Mouse (Mus musculus) thymus, adult 2 months (tissue): ENCODE results near the gene Ddx10. TPM values are rescaled to one million over a fixed set of nuclear protein-coding genes. Genes with fewer than 3 reads are reported as not detected.
A peak's percentile ranks its signal among the peaks of the same experiment; 100 is the strongest.
"Not testable (repeated sequence)": the region's sequence is repeated elsewhere in the genome, so short reads cannot be mapped to it uniquely, and the experiment has no call there.

Experiments
- DNase-seq: peaks from one replicate; pipeline ENCODE4 v3.0.0; 2021
- H3K27ac ChIP-seq: fragments of 200-500 bp; 2 replicates; pipeline ENCODE4 v1.5.1; 2012; ENCODE audit warnings: low read length, control low read depth; ENCODE audit not compliant: control insufficient read depth, insufficient read depth
- H3K27me3 ChIP-seq: fragments of 200-500 bp; 2 replicates; pipeline ENCODE4 v1.6.1; 2012; ENCODE audit warnings: mild to moderate bottlenecking, low read length, moderate library complexity, mixed read lengths; ENCODE audit not compliant: control insufficient read depth, insufficient read depth
- H3K36me3 ChIP-seq: fragments of 200-500 bp; 2 replicates; pipeline ENCODE4 v1.6.1; 2012; ENCODE audit warnings: mild to moderate bottlenecking, low read length, moderate library complexity; ENCODE audit not compliant: control insufficient read depth, insufficient read depth
- H3K4me1 ChIP-seq: fragments of 200-500 bp; replicated peaks from 2 replicates; pipeline ENCODE4 v1.6.1; 2012; ENCODE audit warnings: low read length; ENCODE audit not compliant: control insufficient read depth, insufficient read depth
- H3K4me3 ChIP-seq: fragments of 200-500 bp; 2 replicates; pipeline ENCODE4 v1.5.1; 2012; ENCODE audit warnings: mild to moderate bottlenecking, low read length, control low read depth, moderate library complexity; ENCODE audit not compliant: control insufficient read depth, insufficient read depth
- CTCF ChIP-seq: fragments of 200-500 bp; IDR thresholded peaks from 2 replicates; pipeline ENCODE4 v1.5.1; 2012; ENCODE audit warnings: mild to moderate bottlenecking, control low read depth, low read length, moderate library complexity, borderline replicate concordance; ENCODE audit not compliant: control insufficient read depth, poor library complexity, insufficient read depth; ENCODE audit errors: extremely low read depth
- POLR2A ChIP-seq: fragments of 200-500 bp; IDR thresholded peaks from 2 replicates; pipeline ENCODE4 v1.6.1; 2012; ENCODE audit warnings: mild to moderate bottlenecking, low read length, control low read depth, moderate library complexity; ENCODE audit not compliant: control insufficient read depth, poor library complexity, insufficient read depth; ENCODE audit errors: extremely low read depth
- WGBS: fragments of 180-500 bp; shearing (Covaris S2); methylation state at CpG from one replicate; pipeline ENCODE4 v1.1.7; 2018; 5-methylcytosine and 5-hydroxymethylcytosine counted together
- polyA plus RNA-seq: library from polyadenylated mRNA; depleted of rRNA; stranded (reverse); fragments of >200 nt; gene quantifications from 2 replicates; pipeline ENCODE4 v1.2.3, GENCODE M21; 2012

The Ddx10 gene
- polyA plus RNA-seq, 1 experiment, result 3.7 TPM

DNA sequence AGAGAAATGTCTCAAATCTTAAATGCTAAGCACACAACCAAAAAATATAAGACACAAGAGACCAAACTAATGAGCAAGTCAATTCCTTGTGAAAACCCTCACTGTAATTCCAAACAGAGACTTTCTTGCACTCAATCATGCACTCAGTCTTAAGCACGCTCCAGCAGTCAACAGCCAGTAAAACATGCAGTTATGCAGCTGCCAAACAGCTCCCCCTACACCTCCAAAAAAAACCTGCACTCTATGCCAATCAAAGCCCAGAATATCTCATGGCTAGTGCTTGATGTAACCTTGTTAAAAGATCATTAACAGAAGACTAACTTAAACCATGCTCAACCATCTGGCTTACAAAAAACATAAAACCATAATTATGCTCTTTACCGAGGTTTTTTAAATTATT is 74.6 kb downstream of the Ddx10 start:
- TF ChIP-seq CTCF (no peak), POLR2A (no peak)
- H3K27ac ChIP-seq, result no peak overlapping the region
- no peaks in the 10 kb centered on the region for H3K27me3 ChIP-seq
- no peaks in the 10 kb centered on the region for H3K36me3 ChIP-seq
- DNase-seq, result peak; percentile 6
- no peaks in the 10 kb centered on the region for H3K4me1 ChIP-seq
- H3K4me3 ChIP-seq, result no peak overlapping the region
- 86% methylated on average over 2 of the region's 2 CpGs for WGBS

GRCm38 (mm10) chr9:53144266-53144665 is 103.6 kb downstream of the Ddx10 start:
- Histone ChIP-seq H3K27me3 (no peaks in the 10 kb centered on the region), H3K4me3 (no peak overlapping the region), H3K27ac (no peak overlapping the region), H3K36me3 (no peaks in the 10 kb centered on the region), H3K4me1 (no peaks in the 10 kb centered on the region)
- WGBS, result 56% methylated on average over 4 of the region's 4 CpGs
- DNase-seq, result peak; percentile 47
- TF ChIP-seq CTCF, result no peak
- TF ChIP-seq POLR2A, result no peak

DNA sequence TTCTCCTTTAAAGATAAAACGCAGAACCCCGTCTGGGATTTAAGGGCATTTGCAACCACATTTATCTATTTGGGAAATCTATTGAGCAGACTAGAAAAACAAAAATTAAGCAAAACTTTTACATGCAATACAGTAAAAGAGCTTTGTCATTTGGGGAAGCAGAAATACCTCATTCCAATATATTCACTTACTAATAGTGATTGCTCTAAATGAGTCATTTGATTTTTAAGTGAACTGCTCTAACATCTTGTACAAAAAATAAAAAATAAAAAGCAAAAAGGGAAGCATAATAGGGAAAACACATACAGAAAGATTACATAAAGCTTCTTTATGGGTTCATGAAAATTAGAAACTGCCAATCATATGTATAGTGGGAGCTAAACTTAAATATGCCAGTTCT is 104.3 kb downstream of the Ddx10 start:
- no peak for DNase-seq
- no peaks in the 10 kb centered on the region for H3K4me1 ChIP-seq
- 91% methylated on average over 2 of the region's 2 CpGs for WGBS
- no peak for TF ChIP-seq POLR2A
- no peaks in the 10 kb centered on the region for H3K36me3 ChIP-seq
- no peaks in the 10 kb centered on the region for H3K27me3 ChIP-seq
- H3K4me3 ChIP-seq, result no peak overlapping the region
- H3K27ac ChIP-seq, result no peak overlapping the region

DNA sequence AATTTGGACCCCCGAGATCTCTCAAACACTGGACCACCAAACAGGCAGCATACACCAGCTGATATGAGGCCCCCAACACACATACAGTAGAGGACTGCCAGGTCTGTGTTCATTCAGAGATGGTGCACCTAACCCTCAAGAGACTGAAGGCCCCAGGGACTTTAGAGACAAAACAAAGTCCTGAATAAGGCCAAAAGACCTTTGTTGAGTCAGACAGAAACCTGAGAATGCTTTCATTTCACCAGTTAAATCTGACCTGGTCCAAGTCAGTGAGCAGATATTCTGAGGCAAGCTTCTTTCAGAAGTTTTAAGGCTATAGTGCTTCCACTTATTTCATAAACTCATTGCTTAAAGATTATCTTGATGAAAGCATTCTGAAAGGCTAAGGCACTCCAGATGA is 105.4 kb downstream of the Ddx10 start:
- WGBS, result 97% methylated on average over 1 of the region's 1 CpGs
- not testable (repeated sequence) for H3K27me3 ChIP-seq, H3K27ac ChIP-seq, H3K36me3 ChIP-seq, H3K4me3 ChIP-seq, DNase-seq, H3K4me1 ChIP-seq

- Histone ChIP-seq H3K27ac (no peak overlapping the region), H3K36me3 (no peaks in the 10 kb centered on the region), H3K4me3 (no peak overlapping the region), H3K27me3 (no peaks in the 10 kb centered on the region), H3K4me1 (no peaks in the 10 kb centered on the region)
- TF ChIP-seq CTCF, result no peak
- no peak for TF ChIP-seq POLR2A
- 96% methylated on average over 8 of the region's 8 CpGs for WGBS
- no peak for DNase-seq
Observed at GRCm38 (mm10) chr9:53140610-53141165, 107.2 kb downstream of the Ddx10 start.

GRCm38 (mm10) chr9:53132826-53133225 is 115.0 kb downstream of the Ddx10 start:
- TF ChIP-seq CTCF, result no peak
- no peak for TF ChIP-seq POLR2A
- DNase-seq, result no peak
- no peaks in the 10 kb centered on the region for H3K36me3 ChIP-seq
- no peaks in the 10 kb centered on the region for H3K4me1 ChIP-seq
- H3K4me3 ChIP-seq, result no peak overlapping the region
- WGBS, result 100% methylated on average over 1 of the region's 1 CpGs
- H3K27me3 ChIP-seq, result no peaks in the 10 kb centered on the region
- no peak overlapping the region for H3K27ac ChIP-seq

GRCm38 (mm10) chr9:53130460-53130859 is 117.4 kb downstream of the Ddx10 start:
- H3K27ac ChIP-seq, result no peak overlapping the region
- no peak for DNase-seq
- H3K4me3 ChIP-seq, result no peak overlapping the region
- no peaks in the 10 kb centered on the region for H3K27me3 ChIP-seq
- 71% methylated on average over 2 of the region's 2 CpGs for WGBS
- H3K4me1 ChIP-seq, result no peaks in the 10 kb centered on the region
- no peak for TF ChIP-seq POLR2A
- no peak for TF ChIP-seq CTCF
- H3K36me3 ChIP-seq, result no peaks in the 10 kb centered on the region
